In the genomic region with DNA sequence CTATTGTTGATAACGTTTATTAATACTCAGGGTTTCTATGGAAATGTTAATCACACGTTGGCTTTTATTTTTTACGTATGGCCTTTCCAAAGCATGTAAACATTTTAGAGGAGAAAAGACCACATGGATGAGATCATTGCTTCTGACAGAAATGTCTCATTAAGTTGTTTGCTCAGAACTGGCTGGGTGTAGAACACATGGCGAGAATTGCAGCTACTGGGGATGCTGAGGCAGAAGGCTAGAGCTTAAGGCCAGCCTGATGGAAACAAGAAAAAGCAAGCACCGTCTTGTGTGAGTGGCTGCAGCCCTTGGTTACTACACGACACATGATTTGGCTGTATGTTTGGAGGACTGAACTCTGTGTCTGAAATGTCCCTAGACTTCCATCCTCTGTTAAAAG, we compare ENCODE assay signal across 13 mouse cellular contexts.
"Had no signal": no experiment of that assay in that cellular context is flagged by ENCODE, and none has a peak within 500 bp of the region (broad histone marks: within the 10 kb centered on the region; RNA-seq: fewer than 3 reads in every experiment).

No protein-coding gene starts in this region.

- H3K9ac ChIP-seq: lung, embryonic 14.5 days; midbrain, embryonic 12.5 days; neural tube, embryonic 12.5 days; stomach, embryonic 15.5 days had no signal

- H3K27me3 ChIP-seq: midbrain, embryonic 12.5 days; neural tube, embryonic 12.5 days; stomach, embryonic 15.5 days had no signal

- H3K4me2 ChIP-seq: lung, embryonic 14.5 days; midbrain, embryonic 12.5 days; neural tube, embryonic 12.5 days; stomach, embryonic 15.5 days had no signal

- H3K9me3 ChIP-seq: midbrain, embryonic 12.5 days; neural tube, embryonic 12.5 days; stomach, embryonic 15.5 days had no signal

- H3K4me1 ChIP-seq: midbrain, embryonic 12.5 days; neural tube, embryonic 12.5 days; stomach, embryonic 15.5 days had no signal

- DNase-seq: lung, adult 18-20 months; lung, embryonic 14.5 days; lung, postnatal 10 days; lung, postnatal 4 days; midbrain, embryonic 14.5 days; right cerebral cortex, postnatal 14 days; thymus, adult 2 months; thymus, postnatal 25 days; thymus, postnatal 4 days had no signal

- H3K27ac ChIP-seq: midbrain, embryonic 12.5 days; neural tube, embryonic 12.5 days; stomach, embryonic 15.5 days; stomach, postnatal 0 days had no signal

- H3K36me3 ChIP-seq: midbrain, embryonic 12.5 days; neural tube, embryonic 12.5 days; stomach, embryonic 15.5 days had no signal

- H3K4me3 ChIP-seq: midbrain, embryonic 12.5 days; neural tube, embryonic 12.5 days; stomach, embryonic 15.5 days had no signal
